Mouse (Mus musculus) kidney, embryonic 14.5 days (tissue): ENCODE data around the gene 2310011J03Rik. TPM values are rescaled to one million over a fixed set of nuclear protein-coding genes. Genes with fewer than 3 reads are reported as not detected.

Experiments
- ATAC-seq: fragments of 200-750 bp; cut with Nextera tagmentation; 2 replicates; pipeline ENCODE4 v1.8.0; 2017; ENCODE audit warnings: moderate number of reproducible peaks, mild to moderate bottlenecking, moderate TSS enrichment, moderate library complexity; ENCODE audit not compliant: low FRiP score, low TSS enrichment
- H3K27ac ChIP-seq: fragments of 300-500 bp; sonication (generic); 2 replicates; pipeline ENCODE4 v1.5.1; 2014; ENCODE audit warnings: low read depth, mild to moderate bottlenecking, low read length, moderate library complexity, mixed read lengths
- H3K27me3 ChIP-seq: fragments of 300-500 bp; sonication (generic); 2 replicates; pipeline ENCODE4 v1.6.1; 2014; ENCODE audit warnings: mild to moderate bottlenecking, low read length; ENCODE audit not compliant: control insufficient read depth, insufficient read depth
- H3K36me3 ChIP-seq: fragments of 300-500 bp; sonication (generic); 2 replicates; pipeline ENCODE4 v1.6.1; 2014; ENCODE audit warnings: low read length, mixed read lengths; ENCODE audit not compliant: control insufficient read depth, insufficient read depth
- H3K4me1 ChIP-seq: fragments of 300-500 bp; sonication (generic); 2 replicates; pipeline ENCODE4 v1.6.1; 2014; ENCODE audit warnings: low read length, mixed read lengths; ENCODE audit not compliant: control insufficient read depth, insufficient read depth
- H3K4me2 ChIP-seq: fragments of 300-500 bp; sonication (generic); replicated peaks from 2 replicates; pipeline ENCODE4 v1.6.1; 2014; ENCODE audit warnings: low read depth, mild to moderate bottlenecking, low read length
- H3K4me3 ChIP-seq: fragments of 300-500 bp; sonication (generic); 2 replicates; pipeline ENCODE4 v1.5.1; 2014; ENCODE audit warnings: mild to moderate bottlenecking, low read length
- H3K9ac ChIP-seq: fragments of 300-500 bp; sonication (generic); 2 replicates; pipeline ENCODE4 v1.6.1; 2014; ENCODE audit warnings: low read depth, mild to moderate bottlenecking, low read length, moderate library complexity
- H3K9me3 ChIP-seq: fragments of 300-500 bp; sonication (generic); 2 replicates; pipeline ENCODE4 v1.6.1; 2016; ENCODE audit warnings: low read length; ENCODE audit not compliant: control insufficient read depth
- WGBS: fragments of 180-500 bp; shearing (Covaris S2); extraction: QIAGEN DNeasy Blood & Tissue Kit; methylation state at CpG from one replicate; pipeline ENCODE4 v1.1.7; 2014; 5-methylcytosine and 5-hydroxymethylcytosine counted together
- polyA plus RNA-seq: library from polyadenylated mRNA; unstranded; fragments of >200 nt; fragmentation: Nextera tagmentation; extraction: Ambion mirVana; gene quantifications from 2 replicates; pipeline ENCODE4 v1.2.1, GENCODE M21; 2014

2310011J03Rik gene
- polyA plus RNA-seq, 1 experiment from 2014 or later = 40.5 TPM

- Histone ChIP-seq H3K27me3 (peaks cover 6% of the 10 kb centered on the region), H3K9me3 (no peaks in the 10 kb centered on the region), H3K9ac (no peak overlapping the region), H3K27ac (no peak overlapping the region), H3K36me3 (no peaks in the 10 kb centered on the region; the same call in 1 of the 2 replicates), H3K4me2 (no peak overlapping the region), H3K4me1 (peaks cover 11% of the 10 kb centered on the region), H3K4me3 (no peak overlapping the region)
- ATAC-seq = no peak
- WGBS = 85% methylated on average over 5 of the region's 5 CpGs
These were observed 12.2 kb upstream of the 2310011J03Rik start for GRCm38 (mm10) chr10:80332525-80332989.

GRCm38 (mm10) chr10:80331636-80332524 is 11.5 kb upstream of the 2310011J03Rik start:
- ATAC-seq = no peak
- Histone ChIP-seq H3K27me3 (peaks cover 6% of the 10 kb centered on the region), H3K4me2 (no peak overlapping the region), H3K36me3 (no peaks in the 10 kb centered on the region; the same call in 1 of the 2 replicates), H3K9ac (no peak overlapping the region), H3K27ac (no peak overlapping the region), H3K4me1 (peaks cover 11% of the 10 kb centered on the region), H3K9me3 (no peaks in the 10 kb centered on the region), H3K4me3 (no peak overlapping the region)
- WGBS = 54% methylated on average over 10 of the region's 10 CpGs

DNA sequence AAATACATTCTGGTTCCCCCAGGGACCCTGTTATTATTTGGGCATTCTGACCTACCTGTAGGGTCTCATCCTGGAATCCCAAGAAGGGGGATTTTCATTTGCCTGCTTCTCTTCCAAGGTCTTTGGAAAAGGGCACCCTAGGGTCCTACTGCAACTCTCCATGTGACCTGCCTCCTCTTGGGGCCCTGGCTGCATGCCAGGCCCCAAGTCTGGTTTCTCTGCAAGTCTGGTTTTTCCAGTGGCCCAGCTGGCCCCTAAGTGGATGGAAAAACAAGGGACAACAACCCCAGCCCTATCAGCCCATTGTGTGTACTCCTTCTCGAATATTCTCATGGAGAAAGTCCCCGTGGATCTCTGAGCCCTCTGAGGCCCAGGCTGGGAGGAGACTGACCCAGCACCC is 10.6 kb upstream of the 2310011J03Rik start:
- 76% methylated on average over 2 of the region's 2 CpGs for WGBS
- Histone ChIP-seq H3K4me1 (peaks cover 11% of the 10 kb centered on the region), H3K9me3 (no peaks in the 10 kb centered on the region), H3K27ac (no peak overlapping the region), H3K27me3 (peaks cover 6% of the 10 kb centered on the region), H3K9ac (peak overlapping the region; percentile 58; the same call in 1 of the 2 replicates), H3K4me2 (no peak overlapping the region; the same call in 1 of the 2 replicates), H3K36me3 (no peaks in the 10 kb centered on the region; the same call in 1 of the 2 replicates), H3K4me3 (peak overlapping the region; percentile 44; the same call in 1 of the 2 replicates)
- ATAC-seq = no peak

DNA sequence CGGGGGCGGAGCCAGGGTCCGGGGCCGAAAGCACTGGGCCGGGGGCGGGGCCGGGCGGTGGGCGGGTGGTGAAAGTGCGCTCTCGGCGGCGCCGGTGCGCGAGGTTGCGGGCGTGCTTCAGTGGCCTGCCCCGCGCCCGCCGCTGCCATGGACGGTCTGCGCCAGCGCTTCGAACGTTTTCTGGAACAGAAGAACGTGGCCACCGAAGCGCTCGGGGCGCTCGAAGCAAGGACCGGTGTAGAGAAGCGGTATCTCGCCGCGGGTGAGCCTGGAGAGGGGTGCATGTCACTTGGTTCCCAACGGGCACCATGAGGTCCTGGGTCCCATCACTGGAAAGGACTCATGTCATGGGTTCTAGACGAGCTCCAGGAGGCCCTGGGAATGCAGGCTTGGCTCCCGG is 9.7 kb upstream of the 2310011J03Rik start:
- H3K9ac ChIP-seq = peak overlapping the region; percentile 58
- H3K9me3 ChIP-seq = no peaks in the 10 kb centered on the region
- no peak for ATAC-seq
- H3K4me3 ChIP-seq = peak overlapping the region; percentile 44
- no peaks in the 10 kb centered on the region for H3K36me3 ChIP-seq
- peaks cover 6% of the 10 kb centered on the region for H3K27me3 ChIP-seq
- peak overlapping the region; percentile 91 for H3K4me2 ChIP-seq
- H3K4me1 ChIP-seq = peaks cover 11% of the 10 kb centered on the region
- 1% methylated on average over 30 of the region's 41 CpGs for WGBS
- no peak overlapping the region for H3K27ac ChIP-seq

DNA sequence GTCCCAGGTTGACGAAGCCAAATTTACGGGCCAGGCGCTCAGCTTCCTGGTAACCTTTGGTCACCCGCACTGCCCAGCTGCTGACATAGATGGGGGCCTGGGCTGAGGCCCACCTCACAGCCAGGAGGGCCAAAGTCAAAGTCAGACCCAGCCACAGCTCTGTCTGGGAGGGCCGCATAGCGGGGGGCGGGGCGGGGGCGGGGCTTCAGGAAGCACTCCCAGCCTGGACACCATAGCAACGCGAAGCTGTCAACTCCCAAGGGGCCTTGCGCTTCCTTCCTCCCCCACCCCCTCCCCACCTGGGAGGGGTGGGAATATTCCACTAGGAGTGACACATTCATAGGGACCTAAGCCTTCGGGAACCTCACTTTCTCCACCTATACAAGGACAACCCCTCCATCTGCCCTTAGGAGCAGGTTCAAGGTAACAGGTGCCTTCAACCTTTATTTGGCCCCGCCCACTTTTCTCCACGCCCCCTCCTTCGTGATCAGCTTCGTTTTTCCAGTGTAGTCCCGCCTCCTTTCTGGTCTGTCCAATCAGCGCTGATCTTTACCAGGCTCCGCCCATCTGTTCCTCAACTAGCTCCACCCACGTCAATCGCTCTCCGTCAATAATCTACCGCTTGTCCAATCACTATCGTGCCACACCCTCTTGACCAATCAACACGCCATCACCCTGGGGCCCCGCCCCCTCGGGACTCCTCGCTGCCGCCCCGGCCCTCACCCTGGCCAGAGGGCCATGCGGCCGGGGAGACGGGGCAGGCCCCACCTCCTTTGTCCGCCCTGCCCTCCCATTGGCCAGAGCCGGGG is 9.1 kb upstream of the 2310011J03Rik start, which contains the start of the genes Pcsk4 and Reep6:
TSS of gene Pcsk4 (minus strand) at position 226 of the 809 bp plus-strand sequence.
TSS of gene Reep6 (plus strand) at position 681 of the 809 bp plus-strand sequence.
- no peak within 1 kb of the TSS for H3K27ac ChIP-seq
- peak; percentile 96 for ATAC-seq
- WGBS = 3% methylated on average over 36 of the region's 36 CpGs
- peak within 1 kb of the TSS; percentile 44 for H3K4me3 ChIP-seq
- peaks cover 11% of the 10 kb centered on the region for H3K4me1 ChIP-seq
- no peaks in the 10 kb centered on the region for H3K36me3 ChIP-seq
- peak within 1 kb of the TSS; percentile 91 for H3K4me2 ChIP-seq
- no peaks in the 10 kb centered on the region for H3K9me3 ChIP-seq
- H3K9ac ChIP-seq = peak within 1 kb of the TSS; percentile 58
- H3K27me3 ChIP-seq = peaks cover 6% of the 10 kb centered on the region

- 77% methylated on average over 21 of the region's 21 CpGs for WGBS
- Histone ChIP-seq H3K9me3 (no peaks in the 10 kb centered on the region), H3K4me1 (peaks cover 19% of the 10 kb centered on the region; the same call in 1 of the 2 replicates), H3K4me3 (no peak overlapping the region), H3K27me3 (no peaks in the 10 kb centered on the region), H3K9ac (no peak overlapping the region), H3K27ac (no peak overlapping the region), H3K36me3 (no peaks in the 10 kb centered on the region), H3K4me2 (no peak overlapping the region)
- ATAC-seq = no peak
These were observed 4.7 kb upstream of the 2310011J03Rik start for GRCm38 (mm10) chr10:80325045-80325444.

DNA sequence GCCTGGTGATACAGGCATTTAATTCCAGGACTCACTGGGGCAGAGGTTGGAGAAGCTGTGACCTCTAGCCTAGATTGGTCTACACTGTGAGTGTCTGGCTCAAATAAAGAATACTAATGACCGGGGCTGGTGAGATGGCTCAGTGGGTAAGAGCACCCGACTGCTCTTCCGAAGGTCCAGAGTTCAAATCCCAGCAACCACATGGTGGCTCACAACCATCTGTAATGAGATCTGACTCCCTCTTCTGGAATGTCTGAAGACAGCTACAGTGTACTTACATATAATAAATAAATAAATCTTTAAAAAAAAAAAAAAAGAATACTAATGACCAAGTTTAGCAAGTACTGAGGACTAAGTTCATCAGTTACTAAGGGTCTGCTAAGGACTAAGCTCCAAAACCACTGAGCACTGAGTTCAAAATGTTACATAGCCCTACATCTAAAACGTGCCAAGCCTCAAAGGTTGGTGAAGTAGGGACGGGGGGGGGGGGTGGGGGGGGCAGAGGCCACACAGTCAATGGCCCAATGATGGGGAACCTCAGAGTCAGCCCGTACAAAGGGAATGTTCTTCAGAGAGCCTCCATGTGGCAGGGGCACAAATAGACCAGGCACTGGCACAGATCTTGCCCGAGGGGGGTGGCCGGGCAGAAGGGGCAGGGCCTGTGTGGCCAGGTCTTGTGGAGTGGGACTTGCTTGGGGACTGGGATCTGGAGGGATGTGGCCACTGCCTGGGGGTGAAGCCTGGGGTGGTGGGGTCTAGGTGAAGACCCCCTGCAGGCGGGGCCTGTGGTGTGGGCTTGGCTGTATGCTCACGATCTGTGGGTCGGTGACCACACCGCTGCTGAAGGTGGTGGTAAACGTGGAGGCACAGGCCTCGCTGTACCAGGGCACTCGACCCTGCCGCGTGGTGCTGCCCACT is 4.0 kb upstream of the 2310011J03Rik start:
- Histone ChIP-seq H3K4me3 (peak overlapping the region; percentile 56; the same call in 1 of the 2 replicates), H3K4me1 (peaks cover 21% of the 10 kb centered on the region)

More for the DNA sequence above, 4.0 kb upstream of the 2310011J03Rik start:
- ATAC-seq = no peak
- Histone ChIP-seq H3K9me3 (no peaks in the 10 kb centered on the region), H3K9ac (no peak overlapping the region), H3K36me3 (no peaks in the 10 kb centered on the region), H3K27me3 (no peaks in the 10 kb centered on the region), H3K27ac (no peak overlapping the region), H3K4me2 (peak overlapping the region; percentile 97)
- 79% methylated on average over 17 of the region's 17 CpGs for WGBS
